Mouse (Mus musculus) megakaryocyte, embryonic 14.5 days (primary cell): ENCODE results near the gene B4galnt3. TPM values are rescaled to one million over a fixed set of nuclear protein-coding genes. Genes with fewer than 3 reads are reported as not detected.

Experiments
- H3K27me3 ChIP-seq: replicated peaks from 2 replicates; pipeline ENCODE3; 2012; ENCODE audit warnings: inconsistent platforms
- H3K36me3 ChIP-seq: replicated peaks from 2 replicates; pipeline ENCODE3; 2012; ENCODE audit warnings: low read length, inconsistent platforms, mixed read lengths
- H3K4me1 ChIP-seq: 2 replicates; pipeline ENCODE4 v1.6.1; 2012; ENCODE audit warnings: inconsistent platforms
- H3K4me3 ChIP-seq: replicated peaks from 2 replicates; pipeline ENCODE3; 2012; ENCODE audit warnings: moderate library complexity, mild to moderate bottlenecking, inconsistent platforms
- H3K9me3 ChIP-seq: 2 replicates; pipeline ENCODE4 v1.6.1; 2012; ENCODE audit warnings: inconsistent platforms
- FLI1 ChIP-seq: IDR thresholded peaks from 2 replicates; pipeline ENCODE4 v1.6.1; 2012; ENCODE audit warnings: low read length, inconsistent platforms, mixed read lengths
- GATA1 ChIP-seq: IDR thresholded peaks from 3 replicates; pipeline ENCODE4 v1.6.1; 2012; ENCODE audit warnings: mixed read lengths, low read length, inconsistent platforms, borderline replicate concordance
- polyA plus RNA-seq: library from polyadenylated mRNA; stranded (reverse); fragments of >175 nt; gene quantifications from 2 replicates; pipeline ENCODE4 v1.2.3, GENCODE M21; 2012; ENCODE audit warnings: low replicate concordance; ENCODE audit not compliant: insufficient read depth

The B4galnt3 gene
- polyA plus RNA-seq: 0.03 and 0.61 TPM in 2 replicates

DNA sequence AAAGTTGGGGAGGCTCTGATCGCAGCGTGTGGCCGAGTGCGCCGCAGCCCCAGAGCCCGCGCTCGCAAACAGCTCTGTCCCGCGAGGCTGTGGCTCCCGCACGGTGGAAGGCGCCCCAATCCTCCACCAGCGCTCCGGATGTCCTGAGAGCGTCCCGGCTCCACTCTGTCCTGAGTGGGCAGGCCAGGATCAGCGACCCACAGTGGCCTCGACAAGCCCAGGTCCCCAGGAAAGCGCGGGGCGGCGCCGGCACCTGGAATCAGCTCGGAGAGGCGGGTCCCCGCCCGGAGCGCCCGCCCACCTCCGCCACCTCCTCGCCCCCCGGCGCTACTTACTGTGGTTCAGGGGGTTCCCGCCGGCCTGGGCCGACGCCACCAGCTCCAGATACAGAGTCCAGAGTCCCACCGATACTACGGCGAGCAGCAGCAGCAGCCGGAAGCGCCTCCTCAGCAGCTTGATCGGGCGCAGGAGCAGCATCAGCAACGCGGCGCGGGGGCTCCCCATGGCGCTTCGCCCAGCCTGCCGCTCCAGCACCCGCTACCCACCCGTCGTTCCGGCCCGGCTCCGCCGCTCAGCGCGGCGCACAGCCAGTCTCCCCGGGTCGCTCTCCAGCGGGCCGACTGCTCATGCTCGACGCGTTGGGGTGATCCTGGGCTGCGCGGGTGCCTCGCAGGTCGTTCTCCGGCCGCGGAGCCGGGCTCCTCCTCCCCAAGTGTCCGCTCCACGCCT lies at the start of gene B4galnt3, which contains the start of gene D330020A13Rik:
TSS of gene B4galnt3 (minus strand) at position 504 of the 729 bp plus-strand sequence.
TSS of gene D330020A13Rik (plus strand) at position 309 of the 729 bp plus-strand sequence.
- H3K4me3 ChIP-seq: peak within 1 kb of the TSS; percentile 91
- no peaks in the 10 kb centered on the region for H3K36me3 ChIP-seq
- H3K27me3 ChIP-seq: peaks cover 69% of the 10 kb centered on the region
- peaks cover 19% of the 10 kb centered on the region for H3K9me3 ChIP-seq
- peaks cover 14% of the 10 kb centered on the region for H3K4me1 ChIP-seq
- TF ChIP-seq GATA1: no peak
- TF ChIP-seq FLI1: no peak

DNA sequence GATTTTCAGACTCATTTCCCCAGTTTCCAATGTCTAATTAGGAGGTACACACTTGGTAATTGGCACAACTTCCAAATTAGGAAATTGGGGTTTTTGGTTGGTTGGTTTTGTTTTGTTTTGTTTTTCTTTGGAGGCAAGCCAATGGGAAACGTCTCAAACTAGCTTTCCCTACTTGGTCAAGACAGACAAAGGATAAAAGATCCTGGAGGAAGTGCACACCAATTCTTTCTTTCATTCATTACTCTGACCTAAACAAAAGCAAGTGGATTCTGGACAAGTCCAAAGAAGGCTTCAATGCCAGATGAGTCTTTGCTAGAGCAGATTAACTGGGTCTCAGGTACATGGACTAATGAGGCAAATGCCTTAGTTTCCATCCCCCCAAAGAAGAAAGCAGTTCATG lies 49.6 kb upstream of the B4galnt3 start:
- H3K9me3 ChIP-seq: no peaks in the 10 kb centered on the region
- no peaks in the 10 kb centered on the region for H3K27me3 ChIP-seq
- H3K4me3 ChIP-seq: no peak overlapping the region
- no peak for TF ChIP-seq GATA1
- no peak for TF ChIP-seq FLI1
- no peaks in the 10 kb centered on the region for H3K4me1 ChIP-seq
- H3K36me3 ChIP-seq: peaks cover 95% of the 10 kb centered on the region

DNA sequence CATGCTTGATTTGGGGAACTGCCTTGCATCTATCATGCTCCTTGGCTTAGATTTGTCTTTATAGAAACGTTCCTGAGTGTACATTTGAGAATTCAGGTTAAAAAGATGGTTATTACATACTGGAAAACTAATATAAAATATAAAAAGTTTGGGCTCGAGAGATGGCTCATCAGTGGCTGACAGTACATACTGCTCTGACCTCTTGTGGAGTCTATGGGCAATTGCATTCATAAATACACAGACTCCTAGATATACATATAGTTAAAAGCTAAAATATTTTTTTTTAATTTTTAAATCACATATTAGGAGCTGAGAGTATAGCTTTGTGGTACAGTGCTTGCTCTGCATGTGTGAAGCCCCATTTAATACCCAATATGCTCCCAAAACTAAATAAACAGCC lies 38.0 kb upstream of the B4galnt3 start:
- no peak for TF ChIP-seq GATA1
- TF ChIP-seq FLI1: no peak
- H3K36me3 ChIP-seq: peaks cover 93% of the 10 kb centered on the region

DNA sequence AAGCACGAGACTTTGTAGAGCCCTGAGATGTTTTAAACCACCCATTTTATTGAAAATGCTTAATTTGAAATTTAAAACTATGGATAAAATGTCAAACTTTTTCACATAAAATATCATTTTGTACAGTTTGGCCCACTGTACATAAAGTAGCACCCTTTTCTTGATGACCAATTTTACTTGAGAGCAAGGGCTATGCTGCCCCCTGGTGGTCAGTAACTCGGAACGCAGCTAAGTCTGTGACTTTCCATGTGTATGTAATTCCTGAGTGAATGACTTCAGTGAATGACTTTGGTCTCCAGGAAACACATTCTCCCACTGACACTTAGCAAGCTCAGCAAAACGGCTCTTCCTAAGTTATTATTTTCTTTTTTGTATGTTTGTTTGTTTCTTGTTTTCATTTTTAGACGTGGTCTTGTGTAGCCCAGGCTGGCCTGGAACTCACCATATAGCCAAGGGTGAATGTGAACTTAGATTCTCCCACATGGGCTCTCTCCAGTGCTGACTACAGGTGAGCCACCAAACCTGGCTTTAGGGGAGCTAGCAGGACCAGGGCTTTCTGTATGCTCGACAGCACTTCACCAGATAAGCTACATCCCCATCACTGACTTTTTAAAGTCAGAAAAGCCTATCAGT lies 30.1 kb upstream of the B4galnt3 start:
- peaks cover 5% of the 10 kb centered on the region for H3K27me3 ChIP-seq
- H3K36me3 ChIP-seq: peaks cover 40% of the 10 kb centered on the region
- H3K4me1 ChIP-seq: no peaks in the 10 kb centered on the region
- H3K4me3 ChIP-seq: no peak overlapping the region
- H3K9me3 ChIP-seq: no peaks in the 10 kb centered on the region
- TF ChIP-seq GATA1 (no peak), FLI1 (no peak)

More for the DNA sequence above, 38.0 kb upstream of the B4galnt3 start:
- Histone ChIP-seq H3K4me1 (no peaks in the 10 kb centered on the region), H3K27me3 (no peaks in the 10 kb centered on the region), H3K9me3 (no peaks in the 10 kb centered on the region), H3K4me3 (no peak overlapping the region)

DNA sequence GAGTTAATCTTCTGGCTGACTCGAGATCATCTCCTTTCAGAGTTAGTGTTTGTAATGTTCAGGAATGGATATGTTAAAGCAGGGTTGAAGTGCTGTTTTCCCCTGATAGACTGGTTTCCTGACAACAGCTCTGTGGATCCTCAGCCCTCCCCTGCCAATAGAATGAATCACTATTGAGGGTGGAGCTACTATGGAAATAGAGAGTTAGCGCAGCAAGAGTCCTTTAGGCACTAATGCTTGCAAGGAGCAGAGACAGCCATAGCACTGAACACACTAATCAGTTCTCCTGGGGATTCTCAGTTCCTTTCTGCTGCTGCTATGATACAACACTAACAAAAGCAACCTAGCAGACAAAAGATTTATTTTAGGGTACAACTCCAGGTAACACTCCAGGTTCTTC lies 26.0 kb upstream of the B4galnt3 start:
- no peaks in the 10 kb centered on the region for H3K4me1 ChIP-seq
- H3K9me3 ChIP-seq: no peaks in the 10 kb centered on the region
- peaks cover 7% of the 10 kb centered on the region for H3K27me3 ChIP-seq
- peaks cover 21% of the 10 kb centered on the region for H3K36me3 ChIP-seq
- TF ChIP-seq FLI1 (no peak), GATA1 (no peak)
- no peak overlapping the region for H3K4me3 ChIP-seq

DNA sequence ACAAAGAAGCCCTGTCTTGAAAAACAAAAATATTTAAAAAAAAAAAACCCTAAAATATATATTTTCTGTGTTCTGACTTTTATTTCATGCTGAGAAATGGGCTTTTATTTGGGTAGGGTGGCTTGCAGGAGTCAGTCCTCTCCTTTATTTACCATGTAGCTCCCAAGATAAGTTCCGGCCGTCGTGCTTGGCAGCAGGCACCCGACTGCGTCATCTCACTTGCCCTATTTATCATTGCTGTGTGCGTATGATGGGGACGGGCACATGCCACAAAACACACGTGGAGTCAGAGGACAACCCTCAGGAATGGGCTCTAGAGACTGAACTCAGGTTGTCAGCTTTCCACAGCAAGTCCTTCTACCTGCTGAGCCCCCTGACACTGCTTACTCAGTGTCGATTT lies 24.8 kb upstream of the B4galnt3 start:
- peaks cover 10% of the 10 kb centered on the region for H3K36me3 ChIP-seq
- TF ChIP-seq FLI1 (no peak), GATA1 (no peak)
- H3K27me3 ChIP-seq: peaks cover 7% of the 10 kb centered on the region
- no peak overlapping the region for H3K4me3 ChIP-seq
- no peaks in the 10 kb centered on the region for H3K9me3 ChIP-seq
- H3K4me1 ChIP-seq: no peaks in the 10 kb centered on the region

DNA sequence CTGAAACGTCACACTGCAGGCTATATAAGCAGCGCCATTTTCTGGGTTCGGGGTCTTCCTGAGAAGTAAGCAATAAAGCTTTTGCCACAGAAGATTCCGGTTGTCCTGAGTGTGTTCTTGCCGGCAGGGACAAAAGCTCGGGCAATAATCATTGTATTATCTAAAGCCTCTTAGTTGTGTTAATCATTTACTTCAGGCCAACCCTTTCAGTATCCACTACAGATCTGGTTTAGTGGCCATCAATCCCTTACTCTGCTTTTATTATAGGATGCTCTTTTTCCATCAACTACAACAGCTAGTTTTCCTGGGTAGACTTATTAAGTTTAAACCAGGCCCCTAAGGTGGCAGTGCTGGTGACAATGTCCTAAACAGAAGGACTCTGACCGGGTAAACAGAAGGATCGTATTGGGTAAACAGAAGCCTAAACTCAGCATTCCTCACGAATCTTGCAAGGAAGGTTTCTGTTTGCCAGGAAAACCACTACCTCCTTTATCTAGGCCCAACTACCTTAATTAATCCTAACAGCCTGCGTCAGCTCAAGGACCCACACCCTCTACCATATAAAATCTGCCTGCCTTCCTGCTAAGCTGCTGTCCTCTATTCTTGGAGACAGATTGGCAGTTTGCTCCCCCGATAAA lies 24.1 kb upstream of the B4galnt3 start:
- Histone ChIP-seq H3K36me3 (peaks cover 4% of the 10 kb centered on the region), H3K9me3 (no peaks in the 10 kb centered on the region)
- TF ChIP-seq FLI1 (no peak), GATA1 (no peak)

DNA sequence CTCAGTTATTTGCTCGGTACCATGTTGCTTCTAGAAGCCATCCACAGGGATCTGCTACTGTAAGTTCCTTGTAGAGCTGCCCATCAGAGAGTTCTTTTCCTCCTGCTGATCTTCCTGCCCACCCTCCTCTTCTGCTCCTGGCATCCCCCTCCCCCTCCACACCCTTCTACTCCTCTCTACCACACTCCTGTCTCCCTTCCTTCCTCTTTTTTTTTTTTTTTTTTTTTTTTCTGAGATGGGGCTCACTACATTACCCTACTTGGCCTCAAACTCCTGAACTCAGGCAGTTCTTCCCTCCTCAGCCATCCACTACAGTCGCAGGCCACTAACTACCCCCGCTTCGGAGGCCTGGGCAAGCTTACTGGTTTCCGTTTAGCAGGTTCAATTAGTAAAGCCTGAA lies 18.1 kb upstream of the B4galnt3 start:
- peaks cover 10% of the 10 kb centered on the region for H3K4me1 ChIP-seq
- H3K4me3 ChIP-seq: no peak overlapping the region
- TF ChIP-seq FLI1 (no peak), GATA1 (no peak)
- H3K36me3 ChIP-seq: no peaks in the 10 kb centered on the region
- no peaks in the 10 kb centered on the region for H3K9me3 ChIP-seq
- peaks cover 17% of the 10 kb centered on the region for H3K27me3 ChIP-seq

More for the DNA sequence above, 24.1 kb upstream of the B4galnt3 start:
- H3K27me3 ChIP-seq: peaks cover 7% of the 10 kb centered on the region
- no peaks in the 10 kb centered on the region for H3K4me1 ChIP-seq
- no peak overlapping the region for H3K4me3 ChIP-seq

DNA sequence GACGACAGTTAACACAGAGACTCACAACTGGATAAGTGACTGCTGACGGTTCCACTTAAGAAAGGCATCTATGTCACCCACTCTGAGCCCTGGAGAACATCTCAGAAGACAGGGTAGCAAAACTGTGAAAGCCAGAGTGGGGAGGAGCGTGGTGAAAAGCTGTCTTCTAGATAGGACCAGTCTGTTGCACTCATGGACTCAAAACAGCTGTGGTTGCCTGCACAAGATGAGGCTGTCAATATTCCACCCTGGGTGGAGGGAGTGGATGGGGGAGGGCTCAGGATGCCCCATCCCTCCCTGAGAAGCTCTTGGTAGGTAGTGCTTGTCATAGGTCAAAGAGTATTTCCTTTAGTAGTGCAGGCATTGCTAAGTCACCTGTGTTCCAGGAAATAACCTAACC lies 15.4 kb upstream of the B4galnt3 start:
- no peak for TF ChIP-seq FLI1
- no peak for TF ChIP-seq GATA1
- Histone ChIP-seq H3K9me3 (no peaks in the 10 kb centered on the region), H3K4me3 (no peak overlapping the region), H3K4me1 (peaks cover 13% of the 10 kb centered on the region), H3K36me3 (no peaks in the 10 kb centered on the region), H3K27me3 (peaks cover 29% of the 10 kb centered on the region)

DNA sequence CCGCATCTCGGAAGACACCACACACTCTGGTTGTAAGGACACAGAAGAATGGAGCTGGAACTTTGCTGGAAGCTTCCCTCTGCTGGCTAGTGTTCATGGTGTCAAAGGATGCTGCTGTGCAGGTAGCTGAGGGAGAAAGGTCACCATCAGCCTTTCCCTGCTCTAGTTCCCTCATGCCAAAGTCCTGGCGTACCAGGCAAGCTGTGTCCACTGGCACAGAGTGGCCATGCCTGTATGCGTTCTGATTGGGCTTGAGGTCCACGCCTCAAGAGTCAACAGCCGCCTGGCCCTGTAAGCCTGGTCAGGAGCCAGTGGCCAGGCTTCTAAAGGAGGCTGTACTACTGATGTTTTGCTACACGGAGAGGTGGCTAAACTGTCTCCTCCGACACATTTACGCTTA lies 15.0 kb upstream of the B4galnt3 start:
- Histone ChIP-seq H3K36me3 (no peaks in the 10 kb centered on the region), H3K9me3 (no peaks in the 10 kb centered on the region), H3K27me3 (peaks cover 30% of the 10 kb centered on the region), H3K4me3 (no peak overlapping the region), H3K4me1 (peaks cover 13% of the 10 kb centered on the region)
- TF ChIP-seq GATA1: no peak
- TF ChIP-seq FLI1: no peak
